Mouse (Mus musculus): Measurements from ENCODE around the gene Bicd1.
"Not testable (repeated sequence)": the region's sequence is repeated elsewhere in the genome, so short reads cannot be mapped to it uniquely, and the experiment has no call there.

Bicd1 gene

GRCm38 (mm10) chr6:149408833-149409332, at the start of gene Bicd1:
TSS of gene Bicd1 (plus strand) at chr6:149408886.
- peak; percentile 89 to 90 for DNase-seq

- not testable (repeated sequence) for DNase-seq
Measured at GRCm38 (mm10) chr6:149362533-149362932, 46.2 kb upstream of the Bicd1 start.

- not testable (repeated sequence) for DNase-seq
Measured at GRCm38 (mm10) chr6:149365975-149366374, 42.7 kb upstream of the Bicd1 start.

GRCm38 (mm10) chr6:149366403-149366802, 42.3 kb upstream of the Bicd1 start:
- DNase-seq, result no peak

- peak; percentile 53 to 57 for DNase-seq
Measured at GRCm38 (mm10) chr6:149374986-149375457, 33.7 kb upstream of the Bicd1 start.

GRCm38 (mm10) chr6:149383531-149383930, 25.2 kb upstream of the Bicd1 start:
- DNase-seq, result no peak

GRCm38 (mm10) chr6:149386389-149386788, 22.3 kb upstream of the Bicd1 start:
- DNase-seq, result no peak

- not testable (repeated sequence) for DNase-seq
Measured at GRCm38 (mm10) chr6:149389626-149390025, 19.1 kb upstream of the Bicd1 start.

GRCm38 (mm10) chr6:149399396-149399795, 9.3 kb upstream of the Bicd1 start:
- no peak for DNase-seq

GRCm38 (mm10) chr6:149409341-149409740, 655 bp downstream of the Bicd1 start:
- peak; percentile 38 to 64 for DNase-seq

- DNase-seq, result peak in 1 of 2 experiments; percentile 46
Measured at GRCm38 (mm10) chr6:149409845-149410244, 1.2 kb downstream of the Bicd1 start.

- peak; percentile 59 to 72 for DNase-seq
Measured at GRCm38 (mm10) chr6:149413256-149413655, 4.6 kb downstream of the Bicd1 start.

GRCm38 (mm10) chr6:149424748-149425147, 16.1 kb downstream of the Bicd1 start:
- DNase-seq, result no peak

GRCm38 (mm10) chr6:149439140-149439539, 30.5 kb downstream of the Bicd1 start:
- DNase-seq, result no peak

- no peak for DNase-seq
Measured at GRCm38 (mm10) chr6:149442884-149443283, 34.2 kb downstream of the Bicd1 start.

- DNase-seq, result peak in 1 of 2 experiments; percentile 5
Measured at GRCm38 (mm10) chr6:149445854-149446253, 37.2 kb downstream of the Bicd1 start.

- DNase-seq, result no peak
Measured at GRCm38 (mm10) chr6:149457324-149457723, 48.6 kb downstream of the Bicd1 start.

GRCm38 (mm10) chr6:149460971-149461370, 52.3 kb downstream of the Bicd1 start:
- DNase-seq, result no peak

GRCm38 (mm10) chr6:149471477-149471876, 62.8 kb downstream of the Bicd1 start:
- peak in 1 of 2 experiments; percentile 6 for DNase-seq

GRCm38 (mm10) chr6:149472441-149472840, 63.8 kb downstream of the Bicd1 start:
- DNase-seq, result peak; percentile 32 to 33

- DNase-seq, result not testable (repeated sequence)
Measured at GRCm38 (mm10) chr6:149481868-149482267, 73.2 kb downstream of the Bicd1 start.

- DNase-seq, result no peak
Measured at GRCm38 (mm10) chr6:149494662-149495061, 86.0 kb downstream of the Bicd1 start.

- DNase-seq, result peak; percentile 43 to 53
Measured at GRCm38 (mm10) chr6:149495925-149496324, 87.2 kb downstream of the Bicd1 start.

- DNase-seq, result peak; percentile 63 to 71
Measured at GRCm38 (mm10) chr6:149565720-149566498, 157.2 kb downstream of the Bicd1 start.
